Mouse (Mus musculus): Measurements from ENCODE around the gene Zfp90. TPM values are rescaled to one million over a fixed set of nuclear protein-coding genes. Genes with fewer than 3 reads are reported as not detected.

Gene Zfp90
- total RNA-seq (2023), result 10 to 100 TPM; 16.0 to 18.6 TPM

DNA sequence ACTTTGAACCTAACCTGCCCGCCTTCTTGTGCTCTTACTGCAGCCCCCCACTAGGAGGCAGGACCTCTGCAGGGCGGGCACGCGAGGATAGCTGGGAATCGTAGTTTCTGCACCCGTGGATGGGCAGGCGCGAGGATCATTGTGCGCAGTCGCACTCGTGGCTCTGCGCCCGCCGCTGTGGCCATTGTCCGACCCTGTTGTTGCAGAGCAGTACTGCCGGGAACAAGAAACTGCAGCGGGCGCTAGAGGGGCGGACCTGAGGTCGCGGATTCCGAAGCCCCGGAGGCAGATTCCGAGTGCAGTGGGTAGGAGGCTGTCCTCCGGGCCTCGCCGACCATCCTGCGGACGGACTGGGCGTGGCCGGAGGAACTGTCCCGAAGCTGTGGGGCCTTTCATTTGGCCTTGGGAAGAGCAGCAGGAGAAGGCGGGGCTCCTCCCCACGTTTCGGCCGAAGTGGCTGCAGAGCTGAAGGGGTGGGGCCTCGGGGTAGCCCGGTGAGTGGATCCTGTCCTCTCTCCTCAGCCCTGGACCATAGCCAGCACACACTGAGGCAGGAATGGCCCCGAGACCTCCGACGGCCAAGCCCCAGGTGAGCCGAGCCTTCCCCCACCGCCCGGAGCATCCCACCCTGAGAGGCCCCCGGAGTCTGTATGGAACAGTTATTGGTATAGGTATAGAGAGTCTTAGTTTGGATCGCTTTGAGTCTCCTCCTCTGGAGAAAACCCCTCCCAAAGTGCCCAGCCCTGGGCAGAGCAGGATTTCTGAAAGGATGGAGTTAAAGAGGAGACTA lies at the start of gene Zfp90:
Zfp90 (plus strand) TSS at position 146 of the 790 bp plus-strand sequence.

Other genes starting within 250 kb of the Zfp90 start
- 10 to 100 TPM; 17.5 to 19.2 TPM for gene Slc7a6, start 246.5 kb upstream of the Zfp90 start, total RNA-seq (2023)
- 10 to 100 TPM; 36.8 to 42.2 TPM for gene Slc7a6os, start 204.4 kb upstream of the Zfp90 start, total RNA-seq (2023)
- 10 to 100 TPM; 11.7 to 14.4 TPM for gene Prmt7, start 204.4 kb upstream of the Zfp90 start, total RNA-seq (2023)
- under 1 TPM; 0.18 TPM for gene Smpd3, start 77.3 kb upstream of the Zfp90 start, total RNA-seq (2023)
- not detected for gene 6030452D12Rik, start 85.2 kb downstream of the Zfp90 start, total RNA-seq (2023)
- gene Cdh3, start 95.6 kb downstream of the Zfp90 start, total RNA-seq (2023), result not detected
- 100 to 1,000 TPM; 109 to 173 TPM for gene Gm10073, start 158.1 kb downstream of the Zfp90 start, total RNA-seq (2023)
- 1 to 10 TPM; 1.1 to 1.2 TPM for gene Cdh1, start 188.0 kb downstream of the Zfp90 start, total RNA-seq (2023)